Mouse (Mus musculus) right cerebral cortex, adult 2 months (tissue): ENCODE data around the gene Hccs.
"Not testable (repeated sequence)": the region's sequence is repeated elsewhere in the genome, so short reads cannot be mapped to it uniquely, and the experiment has no call there.

Experiments used
- DNase-seq, 2 experiments: peaks; one replicate each; pipeline ENCODE4 v3.0.0; 2021 to 2022; ENCODE audit warnings: low spot score in 2 of 2

The Hccs gene

DNA sequence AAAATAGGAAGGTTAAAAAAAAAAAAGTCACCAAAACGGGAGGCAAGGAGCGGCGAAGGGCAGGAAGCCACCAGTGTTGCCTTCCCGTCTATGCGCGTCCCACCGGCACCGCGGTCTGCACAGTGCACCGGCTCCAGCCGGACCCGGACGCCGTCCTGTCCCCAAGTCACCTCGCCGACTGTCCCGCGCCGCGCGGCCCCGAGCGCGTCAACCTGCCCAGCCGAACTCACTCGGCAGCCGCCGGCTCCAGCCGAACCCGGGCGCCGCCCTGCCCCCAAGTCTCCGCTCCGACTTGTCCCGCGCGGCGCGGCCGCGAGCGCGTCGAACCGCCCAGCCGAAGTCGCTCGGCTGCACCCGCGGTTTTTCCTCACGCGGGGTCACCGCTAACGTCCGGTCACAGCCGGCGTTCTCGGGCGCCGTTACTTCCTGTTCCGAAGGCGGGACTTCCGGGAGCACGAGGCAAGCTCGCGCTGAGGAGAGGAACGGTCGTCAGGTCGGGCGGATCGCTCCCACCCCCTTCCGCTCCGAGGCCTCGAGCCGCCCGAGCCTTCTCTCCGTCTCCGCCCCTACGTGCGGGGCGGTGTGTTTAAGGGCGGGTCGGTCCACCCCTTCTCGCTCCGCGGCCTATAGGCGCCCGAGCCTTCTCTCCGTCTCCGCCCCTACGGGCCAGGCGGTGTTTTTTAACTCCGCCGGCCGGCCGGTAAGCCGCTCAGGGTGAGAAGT, at the start of gene Hccs:
Gene Hccs, minus strand, starts transcription at position 428 of the 723 bp plus-strand sequence.
- DNase-seq = peak; percentile 78 to 83

DNA sequence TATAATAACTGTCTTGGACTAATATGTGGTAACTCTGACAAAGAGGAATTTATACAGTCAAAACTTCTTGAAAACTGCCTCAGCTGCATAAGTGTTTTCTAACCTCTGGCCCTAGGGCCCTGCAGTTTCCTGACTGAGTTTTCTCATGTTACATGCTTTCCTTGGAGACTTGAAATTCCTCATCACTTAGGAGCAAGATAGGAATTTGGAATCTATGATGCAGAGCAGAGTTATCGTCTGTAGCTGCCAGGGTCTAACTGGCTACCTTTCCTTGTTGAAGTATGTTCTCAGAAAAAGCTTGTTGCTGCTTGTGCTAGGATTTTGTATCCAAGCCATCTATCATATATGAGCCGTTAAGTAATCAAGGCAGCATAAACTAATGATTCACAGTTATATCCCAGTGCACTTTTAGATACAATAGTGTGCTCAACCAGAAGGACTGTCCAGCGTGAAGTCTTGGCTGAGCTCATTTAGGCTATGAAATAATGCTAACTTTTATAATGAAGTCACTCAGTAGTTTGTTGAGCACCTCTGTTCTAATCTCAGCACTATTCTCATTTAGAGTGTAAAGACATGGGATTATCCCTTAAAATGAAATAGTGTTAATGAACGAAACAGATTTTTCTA, 37.1 kb upstream of the Hccs start:
- DNase-seq = no peak

- no peak for DNase-seq
Measured at GRCm38 (mm10) chrX:169338213-169338612, 18.0 kb upstream of the Hccs start.

DNA sequence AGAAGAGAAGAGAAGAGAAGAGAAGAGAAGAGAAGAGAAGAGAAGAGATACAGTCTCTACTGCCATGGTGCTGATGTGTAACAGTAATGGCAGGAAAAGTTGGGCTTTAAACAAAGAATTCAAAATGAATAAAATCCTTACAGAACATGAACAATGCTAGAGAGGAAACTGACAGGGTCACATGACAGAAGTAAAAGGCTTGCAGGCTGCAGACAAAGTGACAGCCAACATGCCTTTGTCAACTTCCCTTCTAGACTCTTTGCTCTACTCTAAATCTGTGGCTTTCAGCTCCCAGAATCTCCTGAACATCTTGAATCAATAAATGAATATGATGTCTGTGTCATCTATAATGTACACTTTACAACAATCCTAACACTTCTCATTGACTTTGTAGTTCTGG, 17.4 kb upstream of the Hccs start:
- DNase-seq = no peak

DNA sequence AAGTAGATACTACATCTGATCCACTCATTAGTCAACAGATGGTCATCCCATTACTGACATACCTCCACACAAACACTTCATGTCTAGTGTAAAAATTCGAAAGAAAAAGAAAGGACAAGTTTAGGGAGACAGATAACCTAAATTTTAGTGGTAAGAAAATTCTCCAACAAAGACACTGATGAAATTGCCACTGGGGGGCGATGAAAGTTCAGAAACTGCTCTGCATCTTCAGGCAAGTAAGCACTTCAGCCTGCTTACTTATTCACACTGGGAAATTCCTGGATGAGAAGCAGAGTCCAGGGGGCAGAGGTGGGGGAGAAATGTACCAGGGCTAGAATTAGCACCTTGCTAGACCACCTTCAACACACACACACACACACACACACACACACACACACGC, 12.1 kb upstream of the Hccs start:
- peak; percentile 64 to 68 for DNase-seq

- DNase-seq = no peak
Measured at GRCm38 (mm10) chrX:169325929-169326595, 5.9 kb upstream of the Hccs start.

GRCm38 (mm10) chrX:169320668-169321005, 465 bp upstream of the Hccs start:
- DNase-seq = not testable (repeated sequence)

DNA sequence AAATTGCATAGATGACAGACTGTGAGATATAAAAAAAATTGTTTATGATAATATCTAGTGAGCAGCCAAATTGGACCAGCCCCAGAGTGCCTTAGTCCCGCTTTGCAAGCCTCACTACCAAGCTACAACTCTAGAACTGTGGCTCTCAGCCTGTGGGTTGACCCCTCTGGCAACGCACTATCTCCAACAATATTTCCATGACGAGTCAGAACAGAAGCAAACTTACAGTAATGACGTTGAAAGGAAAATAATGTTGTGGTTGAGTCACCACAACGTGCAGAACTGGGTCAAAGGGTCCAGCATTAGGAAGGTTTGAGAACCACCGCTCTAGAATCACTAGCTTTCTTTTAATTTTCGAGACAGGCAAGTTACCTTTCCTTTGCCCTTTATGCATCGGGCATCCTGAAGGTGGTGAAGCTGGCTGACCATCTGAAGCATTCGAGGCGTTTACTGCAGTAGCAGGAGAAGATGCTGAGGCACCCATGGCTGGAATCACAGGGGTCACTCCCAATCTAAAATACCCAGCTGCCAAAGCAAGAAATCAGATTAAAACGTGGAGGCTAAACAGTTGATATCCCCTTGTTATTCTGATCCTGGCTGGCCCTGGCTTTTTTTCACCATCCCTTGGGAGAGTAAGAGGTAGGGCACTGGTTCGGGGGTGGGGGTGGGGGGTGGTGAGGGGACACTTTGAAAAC, 959 bp downstream of the Hccs start:
- no peak for DNase-seq

GRCm38 (mm10) chrX:169308559-169308958, 11.6 kb downstream of the Hccs start:
- no peak for DNase-seq

GRCm38 (mm10) chrX:169303945-169304344, 16.2 kb downstream of the Hccs start:
- peak; percentile 12 to 21 for DNase-seq

DNA sequence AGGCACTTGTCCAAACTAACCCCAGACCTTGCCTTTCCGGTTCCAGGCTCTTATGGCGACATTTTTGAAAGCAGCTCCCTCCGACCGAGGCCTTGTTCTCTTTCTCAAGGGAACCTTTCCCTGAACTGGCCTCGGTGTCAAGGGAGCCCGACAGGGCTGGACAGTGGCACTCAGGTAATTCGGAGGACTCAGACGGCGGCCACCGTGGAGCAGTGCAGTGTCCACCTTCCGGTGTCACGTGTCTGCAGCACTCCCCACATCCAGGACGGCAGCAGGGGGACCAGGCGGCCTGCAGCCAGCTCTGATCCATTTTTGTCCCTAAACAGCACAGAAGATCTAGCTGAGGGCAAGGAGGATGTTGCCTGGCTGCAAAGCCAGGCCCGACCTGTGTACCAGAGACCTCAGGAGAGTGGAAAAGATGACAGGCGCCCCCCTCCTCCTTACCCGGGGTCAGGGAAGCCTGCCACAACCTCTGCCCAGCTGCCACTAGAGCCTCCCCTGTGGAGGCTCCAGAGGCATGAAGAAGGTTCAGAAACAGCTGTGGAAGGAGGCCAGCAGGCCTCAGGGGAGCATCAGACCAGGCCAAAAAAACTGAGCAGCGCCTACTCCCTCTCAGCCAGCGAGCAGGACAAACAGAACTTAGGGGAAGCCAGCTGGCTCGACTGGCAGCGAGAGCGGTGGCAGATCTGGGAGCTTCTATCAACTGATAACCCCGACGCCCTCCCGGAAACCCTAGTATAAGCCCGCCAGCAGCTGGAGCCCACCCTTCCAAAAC, 17.7 kb downstream of the Hccs start:
- DNase-seq = no peak

DNA sequence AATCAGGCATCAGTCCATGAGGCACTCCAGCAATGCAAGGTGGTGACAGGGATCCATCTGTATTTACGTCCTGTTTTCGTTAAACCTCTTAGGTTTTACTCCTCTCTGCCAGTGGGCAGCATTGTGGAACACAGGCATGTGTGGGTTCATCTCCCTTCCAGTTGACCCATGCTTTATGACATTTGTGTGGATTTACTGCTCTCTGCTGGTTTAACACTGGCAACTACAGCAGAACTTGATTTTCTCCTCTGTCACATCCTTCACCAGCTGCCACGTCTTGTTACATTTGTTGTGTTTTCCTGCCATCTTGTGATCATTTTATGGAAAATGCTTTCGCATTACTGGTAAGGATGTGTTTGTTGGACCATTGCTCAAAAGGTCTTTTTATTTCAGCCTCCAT, 20.6 kb downstream of the Hccs start:
- DNase-seq = peak; percentile 6 to 15

DNA sequence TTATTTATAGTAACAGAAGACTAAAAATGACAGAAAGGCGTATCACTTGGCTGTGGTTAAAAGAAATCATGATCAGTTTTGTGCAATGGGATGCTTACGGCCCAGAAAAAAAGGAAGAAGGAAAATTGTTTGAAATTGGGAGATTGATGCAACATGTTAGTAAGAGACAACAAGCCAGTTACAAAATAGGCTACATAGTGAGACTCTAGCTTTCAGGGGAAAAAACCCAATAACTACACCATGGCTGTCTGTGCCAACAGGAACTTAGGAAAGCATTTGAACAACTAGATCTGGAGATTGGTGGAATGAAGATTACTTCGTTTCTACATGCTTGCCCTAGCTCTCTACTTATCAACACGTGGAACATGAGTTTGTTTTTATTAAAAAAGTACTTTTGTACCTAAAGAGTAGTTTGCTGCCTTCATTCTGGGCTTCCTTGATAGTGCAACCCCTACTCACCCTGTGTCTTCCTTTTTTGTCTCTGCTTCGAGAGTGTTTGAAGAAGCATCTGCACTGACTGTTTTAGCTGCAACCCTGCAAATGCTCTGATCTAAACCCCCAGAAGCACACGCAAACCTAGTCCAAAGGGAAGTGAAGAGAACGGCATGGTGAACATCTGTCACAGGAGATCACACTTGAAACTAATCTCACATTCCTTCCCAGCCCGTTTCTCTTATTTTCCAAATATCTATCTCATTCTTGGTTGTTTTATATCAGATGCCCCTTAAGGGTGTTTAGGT, 56.6 kb downstream of the Hccs start:
- DNase-seq = no peak

DNA sequence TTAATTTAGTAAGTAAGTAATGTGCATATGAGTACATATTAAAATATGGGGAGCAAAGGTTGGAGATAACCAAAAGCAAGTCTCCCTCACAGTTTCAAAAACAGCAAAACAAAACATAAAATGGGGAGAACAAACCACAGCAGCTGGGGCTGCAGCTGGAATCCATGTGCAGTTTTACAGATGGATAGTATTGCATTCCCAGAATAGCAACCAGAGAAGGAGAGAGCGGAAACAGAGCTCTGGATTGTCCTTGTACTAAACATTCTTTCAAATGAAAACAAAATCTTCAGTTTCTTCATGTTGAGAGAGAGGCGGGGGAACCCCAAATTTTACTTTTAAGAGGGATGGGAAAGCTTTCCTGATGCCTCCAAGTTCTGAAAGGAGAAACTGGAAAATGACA, 58.0 kb downstream of the Hccs start:
- no peak for DNase-seq

GRCm38 (mm10) chrX:169261034-169261433, 59.1 kb downstream of the Hccs start:
- DNase-seq = no peak

DNA sequence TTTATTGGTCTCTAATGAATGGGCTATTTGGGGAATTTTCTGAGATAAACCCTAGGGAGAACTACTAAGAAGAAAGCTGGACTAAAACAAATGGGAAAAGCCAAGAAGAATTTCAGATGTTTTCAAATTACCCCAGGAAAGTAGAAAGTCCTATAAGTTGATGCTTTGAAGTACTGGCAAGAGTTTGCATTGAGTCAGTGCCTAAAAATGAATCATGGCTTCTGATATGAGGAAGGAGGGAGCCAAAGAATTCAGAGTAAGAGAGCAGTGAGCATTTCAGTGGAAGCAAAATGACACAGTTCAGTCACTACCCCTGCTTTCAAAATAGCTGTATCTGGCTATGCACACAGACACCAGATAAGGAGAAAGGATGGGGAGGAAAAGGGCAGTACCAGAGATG, 63.4 kb downstream of the Hccs start:
- no peak for DNase-seq

DNA sequence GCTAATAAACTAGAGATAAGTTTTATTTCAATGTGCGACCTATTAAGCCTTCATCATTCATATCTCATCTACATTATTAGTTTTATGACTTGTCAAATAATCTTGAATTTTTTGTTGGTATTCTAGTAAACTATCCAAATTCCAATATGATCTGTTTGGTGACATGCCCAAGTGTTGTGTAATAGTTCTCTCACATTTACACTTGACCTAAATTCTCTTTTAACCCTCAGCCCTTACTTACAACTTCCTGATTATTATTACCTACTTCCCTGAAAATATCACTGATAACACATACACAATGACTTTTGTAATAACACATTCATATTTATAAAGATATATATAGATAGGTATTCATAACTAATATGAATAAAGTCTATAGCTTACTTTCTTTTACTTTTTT, 64.3 kb downstream of the Hccs start:
- no peak for DNase-seq

GRCm38 (mm10) chrX:169222357-169223062, 97.7 kb downstream of the Hccs start:
- DNase-seq = no peak

GRCm38 (mm10) chrX:169220064-169220463, 100.1 kb downstream of the Hccs start:
- no peak for DNase-seq

GRCm38 (mm10) chrX:169210019-169210418, 110.2 kb downstream of the Hccs start:
- DNase-seq = no peak
